In genomic region chr2:61804841-61805540, GRCm38 (mm10) we compare ENCODE assay signal across 8 mouse cellular contexts. TPM values are rescaled to one million over a fixed set of nuclear protein-coding genes. Genes with fewer than 3 reads are reported as not detected.
DNase-seq lines count a peak whose midpoint lies in the region; ATAC-seq and TF ChIP-seq lines count a peak whose summit lies in the region.

No protein-coding gene starts in this region.

- H3K36me3 ChIP-seq in ES-Bruce4 (ENCODE audit: control insufficient read depth, insufficient read depth, low read length, poor library complexity, severe bottlenecking), result peaks cover under 1% of the 10 kb centered on the region; the same call in 1 of the 2 replicates
- peaks cover 3% of the 10 kb centered on the region for H3K36me3 ChIP-seq in hindbrain, embryonic 14.5 days (replicated peaks; ENCODE audit: control insufficient read depth, insufficient read depth)

- 1% methylated on average over 39 of the region's 39 CpGs for WGBS in hindbrain, embryonic 14.5 days

- peak; percentile 34 for DNase-seq in kidney, adult 18-20 months
- DNase-seq in kidney, adult 8-10 months, result no peak
- DNase-seq in embryo, embryonic 9.5 days (ENCODE audit: extremely low spot score), result peak; percentile 65
- DNase-seq in hindbrain, embryonic 14.5 days (ENCODE audit: low spot score), result no peak
- DNase-seq in spleen, postnatal 4 days (ENCODE audit: low spot score in 2 of 2), result no peak
- no peak for DNase-seq in spleen, postnatal 36 days (ENCODE audit: low spot score in 2 of 2)

- no peaks in the 10 kb centered on the region for H3K4me1 ChIP-seq in ES-Bruce4 (ENCODE audit: control insufficient read depth, insufficient read depth, low read length)
- peaks cover 6% of the 10 kb centered on the region; the same call in 1 of the 2 replicates for H3K4me1 ChIP-seq in hindbrain, embryonic 14.5 days (replicated peaks; ENCODE audit: control insufficient read depth, insufficient read depth, low read length)

- ATAC-seq in hindbrain, embryonic 14.5 days (ENCODE audit: low FRiP score), result peak; percentile 37; the same call in 1 of the 2 replicates
- peak; percentile 10 for ATAC-seq in megakaryocyte-erythroid progenitor cell, adult 5-6 weeks (replicated peaks; ENCODE audit: low FRiP score, low TSS enrichment, poor library complexity, severe bottlenecking)

- H3K27ac ChIP-seq in ES-Bruce4 (ENCODE audit: insufficient read depth, low read length), result no peak overlapping the region
- no peak overlapping the region for H3K27ac ChIP-seq in hindbrain, embryonic 14.5 days

- H3K4me2 ChIP-seq in hindbrain, embryonic 14.5 days (replicated peaks), result no peak overlapping the region

- TF ChIP-seq POLR2A in ES-Bruce4 (IDR thresholded peaks at IDR 0.05; ENCODE audit: insufficient read depth, low read length), result no peak

- no peak for TF ChIP-seq EP300 in ES-Bruce4 (IDR thresholded peaks at IDR 0.05; ENCODE audit: insufficient read depth, low read depth, low read length)

- no peaks in the 10 kb centered on the region for H3K9me3 ChIP-seq in ES-Bruce4 (replicated peaks; ENCODE audit: control insufficient read depth, insufficient read depth, low read length, poor library complexity, severe bottlenecking)
- H3K9me3 ChIP-seq in hindbrain, embryonic 14.5 days (ENCODE audit: control insufficient read depth, low read length), result 0 out of 2 replicates have a peak, but pooled peaks cover under 1% of the 10 kb centered on the region

- peak overlapping the region; percentile 52 for H3K4me3 ChIP-seq in ES-Bruce4 (ENCODE audit: low read depth, low read length)
- H3K4me3 ChIP-seq in hindbrain, embryonic 14.5 days (replicated peaks; ENCODE audit: low read length), result no peak overlapping the region

- no peak for TF ChIP-seq CTCF in ES-Bruce4 (IDR thresholded peaks at IDR 0.05; ENCODE audit: low read depth, low read length)

- H3K9ac ChIP-seq in ES-Bruce4 (ENCODE audit: low read depth, poor library complexity, severe bottlenecking), result no peak overlapping the region
- H3K9ac ChIP-seq in hindbrain, embryonic 14.5 days, result no peak overlapping the region

- H3K27me3 ChIP-seq in ES-Bruce4 (ENCODE audit: control insufficient read depth, insufficient read depth, low read length, poor library complexity, severe bottlenecking), result peaks cover 14% of the 10 kb centered on the region
- H3K27me3 ChIP-seq in hindbrain, embryonic 14.5 days (ENCODE audit: control insufficient read depth, insufficient read depth, low read length), result peaks cover 85% of the 10 kb centered on the region

RNA-seq across cellular contexts. Expression of gene Tbr1, which starts 2.3 kb away (rescaled TPM):
- polyA plus RNA-seq in ES-Bruce4 (2011; ENCODE audit: insufficient read depth, insufficient read length, low read depth, missing spikeins), result not detected in 2 replicates
- 0.24 and 0.56 TPM in 2 replicates for polyA plus RNA-seq in hindbrain, embryonic 14.5 days (2014; fragmentation: Nextera tagmentation; extraction: Ambion mirVana)
- total RNA-seq in megakaryocyte-erythroid progenitor cell, adult 5-6 weeks (2014; fragmentation: Nextera tagmentation), result 0.55 TPM in 1 of 2 replicates, not detected in the other
- total RNA-seq in megakaryocyte-erythroid progenitor cell, adult 5-6 weeks (2017), result 0.19 and 1.1 TPM in 2 replicates

Comparison
In these comparisons a context has a peak if more than half of its experiments do, and no peak if none do; other contexts are left out.
1. DNase-seq: peak in kidney, adult 18-20 months (single experiment) and embryo, embryonic 9.5 days (single experiment); none in kidney, adult 8-10 months (0 of 2), hindbrain, embryonic 14.5 days (single experiment), spleen, postnatal 4 days (0 of 2) and spleen, postnatal 36 days (0 of 2).